Mouse (Mus musculus): ENCODE results near the gene Gm11168. TPM values are rescaled to one million over a fixed set of nuclear protein-coding genes. Genes with fewer than 3 reads are reported as not detected.
"Not testable (repeated sequence)": the region's sequence is repeated elsewhere in the genome, so short reads cannot be mapped to it uniquely, and the experiment has no call there.

Gm11168 gene
- not detected in 2 replicates for polyA plus RNA-seq (2015; fragmentation: Nextera tagmentation; extraction: Ambion mirVana)

GRCm38 (mm10) chr9:3002794-3003396 is at the start of gene Gm11168:
Gene Gm11168 (plus strand): TSS chr9:3003346.
- H3K4me1 ChIP-seq (replicated peaks; ENCODE audit: control insufficient read depth, insufficient read depth, low read length); H3K9ac ChIP-seq (replicated peaks; ENCODE audit: low read depth, low read length); H3K36me3 ChIP-seq (ENCODE audit: control insufficient read depth, insufficient read depth); ATAC-seq; H3K9me3 ChIP-seq (ENCODE audit: control insufficient read depth, low read length); H3K27ac ChIP-seq (ENCODE audit: low read length); H3K4me3 ChIP-seq (replicated peaks; ENCODE audit: low read length); H3K27me3 ChIP-seq (replicated peaks; ENCODE audit: control insufficient read depth, insufficient read depth, low read length); H3K4me2 ChIP-seq (ENCODE audit: low read length): not testable (repeated sequence)
- 73% methylated on average over 6 of the region's 14 CpGs for WGBS

GRCm38 (mm10) chr9:3000445-3000972 is 2.6 kb upstream of the Gm11168 start, which contains the start of gene Gm10722:
Gene Gm10722 (plus strand): TSS chr9:3000922.
- H3K27me3 ChIP-seq (replicated peaks; ENCODE audit: control insufficient read depth, insufficient read depth, low read length); H3K36me3 ChIP-seq (ENCODE audit: control insufficient read depth, insufficient read depth); H3K4me3 ChIP-seq (replicated peaks; ENCODE audit: low read length); H3K4me1 ChIP-seq (replicated peaks; ENCODE audit: control insufficient read depth, insufficient read depth, low read length); H3K27ac ChIP-seq (ENCODE audit: low read length); H3K9ac ChIP-seq (replicated peaks; ENCODE audit: low read depth, low read length); H3K9me3 ChIP-seq (ENCODE audit: control insufficient read depth, low read length); ATAC-seq; H3K4me2 ChIP-seq (ENCODE audit: low read length): not testable (repeated sequence)
- 75% methylated on average over 12 of the region's 12 CpGs for WGBS

- ATAC-seq; H3K4me3 ChIP-seq (replicated peaks; ENCODE audit: low read length); H3K9me3 ChIP-seq (ENCODE audit: control insufficient read depth, low read length); H3K27ac ChIP-seq (ENCODE audit: low read length); H3K9ac ChIP-seq (replicated peaks; ENCODE audit: low read depth, low read length); H3K4me2 ChIP-seq (ENCODE audit: low read length); H3K36me3 ChIP-seq (ENCODE audit: control insufficient read depth, insufficient read depth); H3K27me3 ChIP-seq (replicated peaks; ENCODE audit: control insufficient read depth, insufficient read depth, low read length); H3K4me1 ChIP-seq (replicated peaks; ENCODE audit: control insufficient read depth, insufficient read depth, low read length): not testable (repeated sequence)
- 67% methylated on average over 8 of the region's 8 CpGs for WGBS
Measured at GRCm38 (mm10) chr9:3001006-3001405, 2.1 kb upstream of the Gm11168 start.

GRCm38 (mm10) chr9:3001948-3002659 is 1.0 kb upstream of the Gm11168 start:
- H3K9ac ChIP-seq (replicated peaks; ENCODE audit: low read depth, low read length); H3K36me3 ChIP-seq (ENCODE audit: control insufficient read depth, insufficient read depth); H3K4me1 ChIP-seq (replicated peaks; ENCODE audit: control insufficient read depth, insufficient read depth, low read length); H3K27me3 ChIP-seq (replicated peaks; ENCODE audit: control insufficient read depth, insufficient read depth, low read length); H3K4me3 ChIP-seq (replicated peaks; ENCODE audit: low read length); H3K9me3 ChIP-seq (ENCODE audit: control insufficient read depth, low read length); H3K27ac ChIP-seq (ENCODE audit: low read length); H3K4me2 ChIP-seq (ENCODE audit: low read length): not testable (repeated sequence)
- 59% methylated on average over 8 of the region's 11 CpGs for WGBS
- peak; percentile 81 for ATAC-seq

- not testable (repeated sequence) for H3K27ac ChIP-seq (ENCODE audit: low read length); H3K36me3 ChIP-seq (ENCODE audit: control insufficient read depth, insufficient read depth); H3K27me3 ChIP-seq (replicated peaks; ENCODE audit: control insufficient read depth, insufficient read depth, low read length); H3K4me3 ChIP-seq (replicated peaks; ENCODE audit: low read length); H3K9me3 ChIP-seq (ENCODE audit: control insufficient read depth, low read length); H3K4me2 ChIP-seq (ENCODE audit: low read length); H3K9ac ChIP-seq (replicated peaks; ENCODE audit: low read depth, low read length); ATAC-seq; H3K4me1 ChIP-seq (replicated peaks; ENCODE audit: control insufficient read depth, insufficient read depth, low read length)
- WGBS, result 81% methylated on average over 1 of the region's 5 CpGs
Measured at GRCm38 (mm10) chr9:3006179-3006578, 3.0 kb downstream of the Gm11168 start.

GRCm38 (mm10) chr9:3006636-3007035 is 3.5 kb downstream of the Gm11168 start:
- not testable (repeated sequence) for H3K36me3 ChIP-seq (ENCODE audit: control insufficient read depth, insufficient read depth); H3K27ac ChIP-seq (ENCODE audit: low read length); H3K9ac ChIP-seq (replicated peaks; ENCODE audit: low read depth, low read length); H3K4me2 ChIP-seq (ENCODE audit: low read length); H3K4me1 ChIP-seq (replicated peaks; ENCODE audit: control insufficient read depth, insufficient read depth, low read length); H3K9me3 ChIP-seq (ENCODE audit: control insufficient read depth, low read length); H3K27me3 ChIP-seq (replicated peaks; ENCODE audit: control insufficient read depth, insufficient read depth, low read length); H3K4me3 ChIP-seq (replicated peaks; ENCODE audit: low read length)
- peak; percentile 67; the same call in 1 of the 2 replicates for ATAC-seq
- WGBS, result 68% methylated on average over 7 of the region's 8 CpGs

- not testable (repeated sequence) for ATAC-seq; H3K36me3 ChIP-seq (ENCODE audit: control insufficient read depth, insufficient read depth); H3K4me2 ChIP-seq (ENCODE audit: low read length); H3K4me3 ChIP-seq (replicated peaks; ENCODE audit: low read length); H3K9me3 ChIP-seq (ENCODE audit: control insufficient read depth, low read length); H3K4me1 ChIP-seq (replicated peaks; ENCODE audit: control insufficient read depth, insufficient read depth, low read length); H3K9ac ChIP-seq (replicated peaks; ENCODE audit: low read depth, low read length); H3K27me3 ChIP-seq (replicated peaks; ENCODE audit: control insufficient read depth, insufficient read depth, low read length); H3K27ac ChIP-seq (ENCODE audit: low read length)
- WGBS, result 73% methylated on average over 6 of the region's 9 CpGs
Measured at GRCm38 (mm10) chr9:3007272-3007671, 4.1 kb downstream of the Gm11168 start.

GRCm38 (mm10) chr9:3009331-3009730 is 6.2 kb downstream of the Gm11168 start:
- not testable (repeated sequence) for H3K36me3 ChIP-seq (ENCODE audit: control insufficient read depth, insufficient read depth); H3K4me1 ChIP-seq (replicated peaks; ENCODE audit: control insufficient read depth, insufficient read depth, low read length); H3K27ac ChIP-seq (ENCODE audit: low read length); H3K27me3 ChIP-seq (replicated peaks; ENCODE audit: control insufficient read depth, insufficient read depth, low read length); H3K4me3 ChIP-seq (replicated peaks; ENCODE audit: low read length); ATAC-seq; H3K9ac ChIP-seq (replicated peaks; ENCODE audit: low read depth, low read length); H3K4me2 ChIP-seq (ENCODE audit: low read length); H3K9me3 ChIP-seq (ENCODE audit: control insufficient read depth, low read length)
- no CpG with 5 or more reads among the region's 5 CpGs for WGBS

- H3K27ac ChIP-seq (ENCODE audit: low read length); H3K9ac ChIP-seq (replicated peaks; ENCODE audit: low read depth, low read length); H3K4me1 ChIP-seq (replicated peaks; ENCODE audit: control insufficient read depth, insufficient read depth, low read length); H3K27me3 ChIP-seq (replicated peaks; ENCODE audit: control insufficient read depth, insufficient read depth, low read length); H3K4me2 ChIP-seq (ENCODE audit: low read length); H3K36me3 ChIP-seq (ENCODE audit: control insufficient read depth, insufficient read depth); H3K4me3 ChIP-seq (replicated peaks; ENCODE audit: low read length); H3K9me3 ChIP-seq (ENCODE audit: control insufficient read depth, low read length); ATAC-seq: not testable (repeated sequence)
- WGBS, result 85% methylated on average over 2 of the region's 7 CpGs
Measured at GRCm38 (mm10) chr9:3012054-3012621, 9.0 kb downstream of the Gm11168 start.

Measured in forebrain, embryonic 16.5 days (tissue).